Mouse (Mus musculus): ENCODE data around the gene Micall2.

GRCm38 (mm10) chr5:139681832-139682630 lies 54.1 kb downstream of the Micall2 start:
- TF ChIP-seq GATA1 (IDR thresholded peaks at IDR 0.05; ENCODE audit: low read length) (no peak), TAL1 (IDR thresholded peaks at IDR 0.05; ENCODE audit: low read length) (no peak)

All from erythroblast, embryonic 14.5 days (primary cell).